Mouse (Mus musculus) lung, embryonic 14.5 days (tissue): ENCODE measurements around the gene Avpr2. TPM values are rescaled to one million over a fixed set of nuclear protein-coding genes. Genes with fewer than 3 reads are reported as not detected.
A peak's percentile ranks its signal among the peaks of the same experiment; 100 is the strongest.

Source experiments
- ATAC-seq: fragments of 200-750 bp; cut with Nextera tagmentation; 2 replicates; pipeline ENCODE4 v1.8.0; 2017; ENCODE audit warnings: mild to moderate bottlenecking, moderate TSS enrichment, moderate library complexity; ENCODE audit not compliant: insufficient read depth
- DNase-seq: peaks from one replicate; pipeline ENCODE4 v3.0.0-alpha.2; 2015
- H3K27ac ChIP-seq: fragments of 300-500 bp; sonication (generic); 2 replicates; pipeline ENCODE4 v1.5.1; 2014; ENCODE audit warnings: low read depth, mild to moderate bottlenecking, moderate library complexity
- H3K27me3 ChIP-seq: fragments of 300-500 bp; sonication (generic); 2 replicates; pipeline ENCODE4 v1.6.1; 2014; ENCODE audit warnings: low read length, control low read depth; ENCODE audit not compliant: insufficient read depth
- H3K36me3 ChIP-seq: fragments of 300-500 bp; sonication (generic); 2 replicates; pipeline ENCODE4 v1.6.1; 2014; ENCODE audit warnings: control low read depth; ENCODE audit not compliant: insufficient read depth
- H3K4me1 ChIP-seq: fragments of 300-500 bp; sonication (generic); 2 replicates; pipeline ENCODE4 v1.6.1; 2014; ENCODE audit warnings: antibody characterized with exemption, control low read depth; ENCODE audit not compliant: insufficient read depth
- H3K4me2 ChIP-seq: fragments of 300-500 bp; sonication (generic); 2 replicates; pipeline ENCODE4 v1.6.1; 2014; ENCODE audit warnings: mild to moderate bottlenecking
- H3K4me3 ChIP-seq: fragments of 300-500 bp; sonication (generic); 2 replicates; pipeline ENCODE4 v1.5.1; 2014; ENCODE audit warnings: low read depth, low read length
- H3K9ac ChIP-seq: fragments of 300-500 bp; sonication (generic); 2 replicates; pipeline ENCODE4 v1.6.1; 2014
- H3K9me3 ChIP-seq: fragments of 300-500 bp; sonication (generic); 2 replicates; pipeline ENCODE4 v1.6.1; 2016; ENCODE audit warnings: low read depth, low read length, control low read depth
- CTCF ChIP-seq: IDR thresholded peaks from 2 replicates; pipeline ENCODE4 v1.5.1; 2016; ENCODE audit warnings: antibody characterized with exemption, low read depth
- WGBS: fragments of 180-500 bp; shearing (Covaris S2); extraction: QIAGEN DNeasy Blood & Tissue Kit; methylation state at CpG from one replicate; pipeline ENCODE4 v1.1.7; 2014; 5-methylcytosine and 5-hydroxymethylcytosine counted together
- polyA plus RNA-seq: library from polyadenylated mRNA; unstranded; fragments of >200 nt; fragmentation: Nextera tagmentation; extraction: Ambion mirVana; gene quantifications from 2 replicates; pipeline ENCODE4 v1.2.1, GENCODE M21; 2014

The Avpr2 gene
- polyA plus RNA-seq, result not detected in 2 replicates

- ATAC-seq, result no peak
- 64% methylated on average over 6 of the region's 6 CpGs for WGBS
- no peak within 1 kb of the TSS for H3K27ac ChIP-seq
These were observed at the start of gene Avpr2 for GRCm38 (mm10) chrX:73891551-73892152. Gene Avpr2 (plus strand): TSS chrX:73892102.

GRCm38 (mm10) chrX:73854326-73855086, 37.4 kb upstream of the Avpr2 start:
- no peaks in the 10 kb centered on the region for H3K9me3 ChIP-seq
- H3K27me3 ChIP-seq, result no peaks in the 10 kb centered on the region
- H3K4me2 ChIP-seq, result no peak overlapping the region
- no peak for ATAC-seq
- H3K9ac ChIP-seq, result no peak overlapping the region
- 80% methylated on average over 9 of the region's 9 CpGs for WGBS
- no peaks in the 10 kb centered on the region for H3K36me3 ChIP-seq
- H3K4me3 ChIP-seq, result no peak overlapping the region
- no peaks in the 10 kb centered on the region for H3K4me1 ChIP-seq
- TF ChIP-seq CTCF, result no peak
- no peak overlapping the region for H3K27ac ChIP-seq
- DNase-seq, result no peak

More at GRCm38 (mm10) chrX:73891551-73892152, at the start of gene Avpr2:
- TF ChIP-seq CTCF, result no peak
- Histone ChIP-seq H3K4me3 (no peak within 1 kb of the TSS), H3K9me3 (no peaks in the 10 kb centered on the region), H3K4me2 (no peak within 1 kb of the TSS), H3K9ac (no peak within 1 kb of the TSS), H3K36me3 (no peaks in the 10 kb centered on the region), H3K27me3 (no peaks in the 10 kb centered on the region), H3K4me1 (no peaks in the 10 kb centered on the region)
- no peak for DNase-seq

GRCm38 (mm10) chrX:73855087-73855408, 36.9 kb upstream of the Avpr2 start:
- no peak overlapping the region for H3K27ac ChIP-seq
- TF ChIP-seq CTCF, result no peak
- H3K9me3 ChIP-seq, result no peaks in the 10 kb centered on the region
- no peaks in the 10 kb centered on the region for H3K27me3 ChIP-seq
- no peak overlapping the region for H3K4me3 ChIP-seq
- H3K36me3 ChIP-seq, result no peaks in the 10 kb centered on the region
- no peak overlapping the region for H3K9ac ChIP-seq
- ATAC-seq (no peak), DNase-seq (no peak)
- no peak overlapping the region for H3K4me2 ChIP-seq
- H3K4me1 ChIP-seq, result no peaks in the 10 kb centered on the region
- whole genome bisulfite sequencing, result 52% methylated on average over 3 of the region's 3 CpGs

- ATAC-seq (no peak), DNase-seq (no peak)
- Histone ChIP-seq H3K27me3 (no peaks in the 10 kb centered on the region), H3K9me3 (no peaks in the 10 kb centered on the region), H3K4me2 (no peak overlapping the region), H3K27ac (no peak overlapping the region), H3K4me3 (no peak overlapping the region), H3K36me3 (no peaks in the 10 kb centered on the region), H3K9ac (no peak overlapping the region), H3K4me1 (no peaks in the 10 kb centered on the region)
- no peak for TF ChIP-seq CTCF
- 38% methylated on average over 3 of the region's 3 CpGs for WGBS
These were observed 27.2 kb upstream of the Avpr2 start for GRCm38 (mm10) chrX:73864692-73865091.

- DNase-seq, result no peak
- H3K27ac ChIP-seq, result no peak overlapping the region
- no peak overlapping the region for H3K4me2 ChIP-seq
- no peak for ATAC-seq
- H3K4me3 ChIP-seq, result no peak overlapping the region
- H3K9me3 ChIP-seq, result no peaks in the 10 kb centered on the region
- no peaks in the 10 kb centered on the region for H3K4me1 ChIP-seq
- TF ChIP-seq CTCF, result no peak
- 14% methylated on average over 3 of the region's 3 CpGs for WGBS
- H3K36me3 ChIP-seq, result no peaks in the 10 kb centered on the region
- no peaks in the 10 kb centered on the region for H3K27me3 ChIP-seq
- no peak overlapping the region for H3K9ac ChIP-seq
These were observed 24.6 kb upstream of the Avpr2 start for GRCm38 (mm10) chrX:73867256-73867655.

GRCm38 (mm10) chrX:73867852-73868251, 24.1 kb upstream of the Avpr2 start:
- H3K9ac ChIP-seq, result no peak overlapping the region
- H3K9me3 ChIP-seq, result no peaks in the 10 kb centered on the region
- ATAC-seq (no peak), DNase-seq (no peak)
- no peak overlapping the region for H3K27ac ChIP-seq
- WGBS, result 52% methylated on average over 1 of the region's 1 CpGs
- H3K27me3 ChIP-seq, result no peaks in the 10 kb centered on the region
- no peaks in the 10 kb centered on the region for H3K36me3 ChIP-seq
- H3K4me1 ChIP-seq, result no peaks in the 10 kb centered on the region
- no peak overlapping the region for H3K4me2 ChIP-seq
- TF ChIP-seq CTCF, result no peak
- no peak overlapping the region for H3K4me3 ChIP-seq

GRCm38 (mm10) chrX:73869334-73869733, 22.6 kb upstream of the Avpr2 start:
- no peak for TF ChIP-seq CTCF
- Histone ChIP-seq H3K9me3 (no peaks in the 10 kb centered on the region), H3K9ac (no peak overlapping the region), H3K4me1 (no peaks in the 10 kb centered on the region), H3K27ac (no peak overlapping the region), H3K4me2 (no peak overlapping the region), H3K36me3 (no peaks in the 10 kb centered on the region), H3K4me3 (no peak overlapping the region), H3K27me3 (no peaks in the 10 kb centered on the region)
- DNase-seq, result peak; percentile 65
- ATAC-seq, result no peak
- 9% methylated on average over 5 of the region's 5 CpGs for WGBS
